Mouse (Mus musculus): ENCODE results near the gene Fam83d.
A peak's percentile ranks its signal among the peaks of the same experiment; 100 is the strongest.

Gene Fam83d

GRCm38 (mm10) chr2:158746164-158746563, 21.7 kb upstream of the Fam83d start:
- DNase-seq: no peak

GRCm38 (mm10) chr2:158749366-158749765, 18.5 kb upstream of the Fam83d start:
- DNase-seq: no peak

- no peak for DNase-seq
Observed at GRCm38 (mm10) chr2:158760231-158760630, 7.7 kb upstream of the Fam83d start.

DNA sequence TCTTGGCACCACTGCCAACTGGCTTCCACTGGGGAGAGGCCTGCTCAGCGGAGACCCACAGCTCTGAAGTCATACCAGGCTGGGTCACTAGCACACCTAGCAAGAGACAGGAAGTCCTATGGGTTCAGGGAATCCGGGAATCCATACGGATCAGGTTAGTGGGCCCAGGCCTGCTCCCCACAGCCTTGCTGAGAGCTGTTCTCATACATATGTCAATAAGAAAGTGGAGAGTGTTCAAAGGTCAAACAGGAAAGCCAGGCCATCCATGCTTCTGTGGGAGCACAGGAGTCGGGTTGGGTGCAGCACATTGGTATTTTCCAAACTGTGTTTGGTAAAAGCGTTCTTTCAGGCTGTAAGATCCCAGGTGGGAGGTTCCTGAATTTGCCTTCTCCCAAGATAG, 5.6 kb upstream of the Fam83d start:
- no peak for DNase-seq

DNA sequence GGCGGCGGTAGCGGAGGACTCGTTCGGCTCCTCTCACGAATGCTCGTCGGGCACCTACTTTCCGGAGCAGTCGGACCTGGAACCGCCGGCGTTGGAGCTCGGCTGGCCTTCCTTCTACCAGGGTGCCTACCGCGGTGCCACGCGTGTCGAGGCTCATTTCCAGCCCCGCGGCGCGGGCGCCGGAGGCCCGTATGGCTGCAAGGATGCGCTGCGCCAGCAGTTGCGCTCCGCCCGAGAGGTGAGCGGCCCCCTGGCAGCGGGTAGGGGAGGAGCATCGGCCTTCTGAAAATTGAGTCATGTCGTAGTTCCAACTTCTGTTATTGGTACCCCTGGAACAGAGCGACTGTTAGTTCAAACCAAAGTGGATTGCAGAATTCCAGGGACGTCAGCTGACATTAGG, 457 bp downstream of the Fam83d start:
- DNase-seq: peak in 1 of 2 experiments; percentile 29

GRCm38 (mm10) chr2:158768771-158769170, 878 bp downstream of the Fam83d start:
- no peak for DNase-seq

DNA sequence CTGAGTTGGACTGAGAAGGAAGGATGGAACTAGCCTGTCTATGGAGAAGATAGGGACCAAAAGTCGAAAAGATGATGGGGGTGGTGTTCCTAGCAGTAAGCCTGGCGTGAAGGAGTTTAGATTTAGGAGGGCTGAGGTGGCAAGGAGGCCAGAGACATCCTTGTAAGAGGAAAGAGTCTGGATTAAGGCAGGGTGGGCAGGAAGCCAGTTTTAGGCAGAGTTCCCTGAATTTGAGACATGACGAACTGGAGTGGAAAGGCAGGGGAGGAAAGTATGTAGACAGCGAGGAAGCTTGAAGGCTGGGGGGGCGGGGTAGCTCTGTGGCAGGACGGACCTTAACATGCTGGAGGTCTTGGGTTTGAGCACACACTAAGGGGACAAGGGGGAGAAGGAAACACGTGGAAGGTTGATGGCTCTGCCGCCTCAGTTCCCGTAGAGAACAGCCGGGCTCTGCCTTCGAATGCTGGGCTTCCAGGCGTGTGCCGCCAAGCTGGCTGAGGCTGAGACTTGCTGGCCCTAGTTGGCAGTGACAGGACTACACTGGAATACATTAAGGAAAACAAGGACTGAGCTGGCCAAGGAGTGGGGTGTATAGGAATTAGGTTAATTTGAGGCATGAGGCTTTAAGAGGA, 2.3 kb downstream of the Fam83d start:
- DNase-seq: peak; percentile 34 to 53

DNA sequence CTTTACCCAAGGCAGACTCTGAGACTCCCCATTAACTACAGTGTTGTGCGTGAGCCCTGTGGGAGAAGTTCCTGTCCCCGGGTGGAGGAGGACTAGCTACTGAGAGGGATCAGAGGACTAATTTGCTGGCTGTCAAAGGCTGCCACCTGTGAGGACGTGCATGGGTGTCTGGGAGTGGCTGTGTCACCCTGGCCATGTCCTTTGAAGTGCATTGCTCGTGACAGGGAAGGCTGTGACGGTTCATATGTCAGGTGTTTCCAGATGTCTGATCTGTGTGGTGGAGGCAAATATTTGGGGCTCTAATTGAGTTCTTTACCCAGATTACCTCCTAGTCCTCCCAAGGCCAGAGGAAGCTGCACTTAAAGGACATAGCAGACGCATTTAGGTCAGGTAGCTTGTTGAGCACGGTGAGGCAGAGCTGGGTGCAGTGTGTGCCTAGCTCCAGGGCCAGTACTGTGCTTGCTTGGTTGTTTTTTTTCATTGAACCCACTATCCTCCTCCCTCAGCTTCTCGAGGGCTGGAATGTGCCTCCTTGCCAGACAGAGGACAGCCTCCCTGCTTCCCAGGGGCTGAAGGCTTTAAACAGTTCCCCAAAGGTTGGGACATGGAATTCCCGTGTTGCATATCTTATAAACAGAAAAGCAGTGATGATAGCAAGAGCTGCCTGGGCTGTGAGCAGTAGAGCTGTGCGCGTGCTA, 3.3 kb downstream of the Fam83d start:
- no peak for DNase-seq

GRCm38 (mm10) chr2:158772808-158773207, 4.9 kb downstream of the Fam83d start:
- DNase-seq: no peak

DNA sequence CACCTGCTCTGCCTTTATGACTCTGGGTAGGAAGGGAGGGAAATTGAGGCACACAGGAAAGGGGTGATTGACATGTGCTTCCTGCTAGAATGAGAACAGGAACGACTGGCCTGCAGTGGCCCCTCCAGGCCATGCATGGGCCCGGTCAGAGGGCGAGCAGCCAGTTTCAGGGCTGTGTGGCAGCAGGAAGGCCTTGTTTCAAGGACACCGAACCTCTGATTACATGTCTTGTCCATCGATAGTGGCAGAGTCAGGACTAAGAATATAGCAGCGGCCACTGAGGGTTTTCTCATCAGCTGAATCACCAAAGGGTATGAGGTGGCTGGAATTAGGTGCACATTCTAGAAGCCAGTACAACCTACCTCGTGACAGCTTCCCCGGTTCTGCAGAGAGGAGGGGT, 7.0 kb downstream of the Fam83d start:
- no peak for DNase-seq

DNA sequence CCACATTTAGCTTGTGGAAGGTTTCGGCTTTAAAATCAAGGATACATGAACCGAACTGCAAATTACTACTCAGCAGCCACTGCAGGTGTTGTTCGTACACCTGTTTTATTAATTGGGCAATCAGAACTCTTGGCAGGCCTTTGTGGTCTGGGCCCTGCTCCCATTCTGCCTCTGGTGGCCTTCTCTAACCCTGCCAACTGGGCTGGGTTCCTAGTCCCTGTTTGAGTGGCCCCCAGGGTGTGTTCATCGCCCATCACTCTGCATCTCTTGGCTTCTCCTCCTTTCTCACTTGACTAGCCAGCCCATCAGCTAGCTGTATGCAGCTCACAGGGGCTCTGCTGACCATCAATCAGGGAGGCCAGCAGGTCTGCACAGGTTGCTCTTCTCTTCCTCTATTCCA, 8.8 kb downstream of the Fam83d start:
- peak; percentile 69 to 79 for DNase-seq

DNA sequence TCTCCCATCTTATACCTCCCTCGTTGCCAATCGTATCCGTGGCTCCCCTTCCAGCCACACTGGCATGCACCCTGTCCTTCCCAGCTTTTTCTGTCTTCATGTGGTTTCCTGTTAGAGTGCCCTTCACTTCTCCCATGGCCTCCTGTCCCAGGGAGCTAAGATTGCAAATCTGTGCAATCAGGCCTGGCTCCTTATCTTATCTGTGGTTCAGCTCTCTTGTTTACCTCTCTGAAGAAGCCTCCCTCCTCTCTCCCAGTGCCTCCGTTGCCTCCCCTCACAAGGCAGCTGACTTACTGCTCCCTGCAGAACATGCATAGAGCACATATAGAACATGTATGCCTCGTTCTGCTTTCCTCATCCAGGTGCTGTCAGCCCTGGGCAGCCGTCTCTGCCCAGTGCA, 9.6 kb downstream of the Fam83d start:
- no peak for DNase-seq

- no peak for DNase-seq
Observed at GRCm38 (mm10) chr2:158778349-158778748, 10.5 kb downstream of the Fam83d start.

DNA sequence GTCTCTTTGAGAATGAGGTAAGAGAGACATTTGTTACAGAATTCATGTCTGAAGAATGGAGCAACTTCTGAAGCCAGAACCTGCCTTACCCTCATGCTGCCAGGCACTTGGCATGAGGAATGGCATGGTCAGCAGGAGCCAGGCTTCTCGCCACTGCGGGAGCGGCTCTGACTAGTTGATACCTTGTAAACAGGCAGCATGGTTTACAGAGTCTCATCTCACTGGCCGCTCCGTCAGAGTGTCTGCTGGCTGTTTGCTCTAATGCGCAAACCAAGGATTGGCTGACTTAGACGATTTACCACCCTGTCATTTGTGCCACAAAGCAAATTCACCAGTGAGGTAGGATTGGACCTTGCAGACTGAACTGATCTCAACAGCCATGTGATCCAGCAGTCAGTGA, 13.2 kb downstream of the Fam83d start:
- peak; percentile 51 to 67 for DNase-seq

DNA sequence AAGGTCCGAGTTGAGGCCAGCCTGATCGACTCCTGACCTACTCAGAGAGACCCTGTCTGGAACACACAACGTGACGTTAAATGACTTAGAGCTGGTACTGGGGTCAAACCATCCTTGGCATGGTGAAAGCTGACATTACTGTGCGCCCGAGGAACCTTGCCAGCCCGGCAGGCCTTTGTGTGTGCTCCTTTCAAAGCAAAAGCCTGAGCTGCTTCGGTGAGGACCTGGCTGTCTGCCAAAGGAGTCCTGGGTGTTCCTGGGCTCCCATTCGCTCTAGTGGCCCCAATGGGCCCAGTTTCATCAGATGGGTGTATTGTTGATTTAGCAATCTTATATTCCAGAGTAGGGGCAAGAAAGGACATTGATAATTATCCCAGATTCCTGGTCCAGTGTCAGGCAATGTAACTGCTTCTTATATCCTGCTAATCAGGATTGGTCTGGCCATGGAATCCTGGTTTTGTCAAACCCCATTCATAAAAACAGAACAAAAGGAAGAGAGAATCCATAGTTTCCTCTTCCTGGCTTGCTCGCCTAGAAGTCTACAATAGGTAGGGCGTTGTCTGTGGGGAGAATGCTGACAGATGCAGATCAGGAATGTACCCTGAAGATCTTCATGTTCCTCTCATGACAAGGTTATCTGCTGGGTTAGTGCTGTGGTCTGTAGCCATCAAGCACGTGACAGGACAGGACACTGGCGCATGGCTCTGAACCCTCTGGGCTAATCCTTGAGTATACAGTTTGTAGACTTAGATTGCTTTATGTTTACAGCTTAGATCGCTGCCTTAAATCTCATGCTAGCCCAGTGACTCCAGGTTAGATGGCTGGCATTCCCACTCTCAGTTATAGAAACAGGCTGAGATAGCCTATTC, 19.3 kb downstream of the Fam83d start:
- DNase-seq: peak in 1 of 2 experiments; percentile 36

GRCm38 (mm10) chr2:158794494-158795004, 26.7 kb downstream of the Fam83d start, which contains the start of gene Dhx35:
Gene Dhx35, plus strand, starts transcription at chr2:158794807.
- DNase-seq: peak; percentile 90 to 92

- DNase-seq: no peak
Observed at GRCm38 (mm10) chr2:158795043-158795442, 27.1 kb downstream of the Fam83d start.

- DNase-seq: no peak
Observed at GRCm38 (mm10) chr2:158795875-158796274, 28.0 kb downstream of the Fam83d start.

DNA sequence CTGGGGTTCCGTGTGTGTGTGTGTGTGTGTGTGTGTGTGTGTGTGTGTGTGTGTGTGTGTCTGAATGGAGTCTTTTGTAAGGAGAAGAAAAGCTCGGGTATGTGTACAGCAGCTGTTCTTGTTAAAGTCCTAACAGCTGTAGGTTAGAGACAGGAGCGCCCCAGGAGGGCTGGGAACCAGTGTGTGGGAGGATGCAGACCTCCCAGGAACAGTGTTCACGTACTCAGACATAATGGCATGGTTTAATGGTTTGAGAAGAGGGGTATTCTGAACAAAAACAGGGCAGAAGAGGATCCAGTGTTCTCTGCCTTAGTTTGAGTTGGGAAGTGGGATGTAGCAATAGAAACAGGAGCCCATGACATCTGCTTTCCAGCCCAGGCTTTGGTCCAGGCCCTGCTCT, 31.4 kb downstream of the Fam83d start:
- DNase-seq: no peak

GRCm38 (mm10) chr2:158800788-158801187, 32.9 kb downstream of the Fam83d start:
- no peak for DNase-seq

DNA sequence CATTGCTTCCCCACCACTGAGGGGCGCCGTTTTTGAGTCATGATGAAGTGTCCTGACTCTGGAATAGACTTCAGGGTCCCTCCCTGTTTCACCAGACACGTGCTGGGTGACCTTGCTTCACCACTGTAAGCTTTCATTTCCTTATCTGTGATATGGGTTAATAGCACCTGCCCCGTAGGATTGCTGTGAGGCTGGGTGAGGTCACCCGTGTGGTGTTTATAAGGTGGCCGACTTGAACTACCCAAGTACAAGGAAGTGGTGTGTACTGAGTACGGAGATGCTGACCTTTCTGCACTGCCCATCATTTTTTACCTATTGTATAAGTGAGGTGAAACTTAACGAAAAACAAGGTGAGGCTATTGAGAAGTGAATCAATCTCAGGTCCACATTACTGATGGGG, 35.7 kb downstream of the Fam83d start:
- DNase-seq: no peak

DNA sequence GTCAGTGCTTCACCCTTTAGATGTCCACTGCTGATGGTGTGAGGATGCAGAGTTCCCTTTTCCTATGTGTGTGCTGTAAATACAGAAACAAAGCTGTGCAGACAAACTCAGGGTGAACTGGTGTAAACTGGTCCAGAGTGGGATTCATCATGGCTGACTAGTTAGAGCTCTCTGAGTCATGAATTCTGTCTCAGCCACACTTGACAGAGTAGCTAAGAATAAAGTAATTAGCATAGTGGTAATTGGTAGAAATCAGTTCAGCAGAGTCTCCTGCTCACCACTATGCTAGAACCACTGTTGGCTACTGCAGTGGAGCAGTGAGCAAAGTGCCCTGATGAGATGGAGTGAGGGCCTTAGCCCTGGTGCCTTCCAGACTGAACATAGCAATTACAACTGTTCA, 47.8 kb downstream of the Fam83d start:
- DNase-seq: no peak

GRCm38 (mm10) chr2:158816239-158816638, 48.3 kb downstream of the Fam83d start:
- no peak for DNase-seq
